Mouse (Mus musculus): Measurements from ENCODE around the gene Sptb.

Sptb gene

GRCm38 (mm10) chr12:76572261-76573251, 137.8 kb downstream of the Sptb start:
- peak in 1 of 2 experiments; percentile 33 for DNase-seq

GRCm38 (mm10) chr12:76571266-76571665, 139.1 kb downstream of the Sptb start:
- no peak for DNase-seq

GRCm38 (mm10) chr12:76570221-76570940, 140.0 kb downstream of the Sptb start:
- DNase-seq, result no peak

- no peak for DNase-seq
Observed at GRCm38 (mm10) chr12:76566284-76566683, 144.1 kb downstream of the Sptb start.

GRCm38 (mm10) chr12:76562196-76562595, 148.2 kb downstream of the Sptb start:
- no peak for DNase-seq

GRCm38 (mm10) chr12:76558206-76558605, 152.1 kb downstream of the Sptb start:
- peak; percentile 46 to 49 for DNase-seq

GRCm38 (mm10) chr12:76556745-76557389, 153.5 kb downstream of the Sptb start:
- DNase-seq, result no peak

GRCm38 (mm10) chr12:76556187-76556586, 154.2 kb downstream of the Sptb start:
- no peak for DNase-seq

- no peak for DNase-seq
Observed at GRCm38 (mm10) chr12:76554871-76555386, 155.4 kb downstream of the Sptb start.

GRCm38 (mm10) chr12:76554392-76554791, 156.0 kb downstream of the Sptb start:
- no peak for DNase-seq

GRCm38 (mm10) chr12:76553917-76554316, 156.4 kb downstream of the Sptb start:
- no peak for DNase-seq

GRCm38 (mm10) chr12:76552958-76553357, 157.4 kb downstream of the Sptb start:
- DNase-seq, result no peak

GRCm38 (mm10) chr12:76552321-76552720, 158.0 kb downstream of the Sptb start:
- no peak for DNase-seq

- no peak for DNase-seq
Observed at GRCm38 (mm10) chr12:76549203-76549602, 161.1 kb downstream of the Sptb start.

- DNase-seq, result no peak
Observed at GRCm38 (mm10) chr12:76548082-76548423, 162.3 kb downstream of the Sptb start.

- DNase-seq, result no peak
Observed at GRCm38 (mm10) chr12:76547409-76548081, 162.8 kb downstream of the Sptb start.

GRCm38 (mm10) chr12:76546383-76547276, 163.7 kb downstream of the Sptb start:
- peak; percentile 61 to 63 for DNase-seq

GRCm38 (mm10) chr12:76545786-76546370, 164.5 kb downstream of the Sptb start:
- DNase-seq, result no peak

- no peak for DNase-seq
Observed at GRCm38 (mm10) chr12:76541879-76542278, 168.5 kb downstream of the Sptb start.

- DNase-seq, result no peak
Observed at GRCm38 (mm10) chr12:76541475-76541874, 168.9 kb downstream of the Sptb start.

GRCm38 (mm10) chr12:76540701-76541221, 169.6 kb downstream of the Sptb start:
- DNase-seq, result no peak
